Comparison of ENCODE assay signal across 9 mouse cellular contexts in genomic region chr5:140772158-140772557, GRCm38 (mm10). TPM values are rescaled to one million over a fixed set of nuclear protein-coding genes. Genes with fewer than 3 reads are reported as not detected.
DNase-seq lines count a peak whose midpoint lies in the region; ATAC-seq and TF ChIP-seq lines count a peak whose summit lies in the region.
"Had no signal": no experiment of that assay in that cellular context is flagged by ENCODE, and none has a peak within 500 bp of the region (broad histone marks: within the 10 kb centered on the region; RNA-seq: fewer than 3 reads in every experiment).

No protein-coding gene starts in this region.

- ATAC-seq in embryonic facial prominence, embryonic 13.5 days (ENCODE audit: insufficient number of reproducible peaks, insufficient read depth, low FRiP score, low TSS enrichment, low read depth): no peak
- peak; percentile 55 for ATAC-seq in inflammation-experienced regulatory T-cells, adult 6 months
- ATAC-seq in midbrain, embryonic 16.5 days: no peak

- no peaks in the 10 kb centered on the region for H3K9me3 ChIP-seq in embryonic facial prominence, embryonic 13.5 days
- no peaks in the 10 kb centered on the region for H3K9me3 ChIP-seq in midbrain, embryonic 16.5 days (replicated peaks; ENCODE audit: control insufficient read depth, low read length, poor library complexity, severe bottlenecking)

- H3K27ac ChIP-seq in liver, adult 2 months (replicated peaks; ENCODE audit: insufficient read depth, low read depth, low read length): peak overlapping the region; percentile 39; the same call in 1 of the 2 replicates
- H3K27ac ChIP-seq in embryonic facial prominence, embryonic 13.5 days: peak overlapping the region; percentile 86
- peak overlapping the region; percentile 65; the same call in 1 of the 2 replicates for H3K27ac ChIP-seq in midbrain, embryonic 16.5 days (ENCODE audit: low read length)

- WGBS in liver, adult 2 months: 73% methylated on average over 7 of the region's 7 CpGs
- 52% methylated on average over 7 of the region's 7 CpGs for WGBS in embryonic facial prominence, embryonic 13.5 days
- WGBS in midbrain, embryonic 16.5 days: 63% methylated on average over 7 of the region's 7 CpGs

- H3K4me2 ChIP-seq in embryonic facial prominence, embryonic 13.5 days: no peak overlapping the region
- no peak overlapping the region for H3K4me2 ChIP-seq in midbrain, embryonic 16.5 days (ENCODE audit: low read length)

- no peaks in the 10 kb centered on the region for H3K27me3 ChIP-seq in liver, adult 2 months (ENCODE audit: control insufficient read depth, insufficient read depth, low read length)
- no peaks in the 10 kb centered on the region for H3K27me3 ChIP-seq in embryonic facial prominence, embryonic 13.5 days
- H3K27me3 ChIP-seq in midbrain, embryonic 16.5 days (ENCODE audit: control insufficient read depth, insufficient read depth, low read depth, low read length): no peaks in the 10 kb centered on the region

- no peak overlapping the region for H3K4me3 ChIP-seq in liver, adult 2 months (ENCODE audit: insufficient read depth, low read depth, low read length)
- no peak overlapping the region for H3K4me3 ChIP-seq in embryonic facial prominence, embryonic 13.5 days
- H3K4me3 ChIP-seq in midbrain, embryonic 16.5 days (ENCODE audit: low read depth, low read length): no peak overlapping the region

- no peak for TF ChIP-seq CTCF in liver, adult 2 months (IDR thresholded peaks at IDR 0.05; ENCODE audit: low read depth, low read length)

- peaks cover 13% of the 10 kb centered on the region for H3K4me1 ChIP-seq in liver, adult 2 months (ENCODE audit: control insufficient read depth, insufficient read depth, low read length)
- peaks cover 37% of the 10 kb centered on the region for H3K4me1 ChIP-seq in embryonic facial prominence, embryonic 13.5 days
- peaks cover 26% of the 10 kb centered on the region for H3K4me1 ChIP-seq in midbrain, embryonic 16.5 days (ENCODE audit: control insufficient read depth, insufficient read depth, low read length)

- H3K79me2 ChIP-seq in liver, adult 2 months (ENCODE audit: control insufficient read depth, insufficient read depth, low read length): peaks cover 18% of the 10 kb centered on the region; the same call in 1 of the 2 replicates

- DNase-seq in liver, adult 2 months (ENCODE audit: extremely low read depth, low read depth, low spot score): no peak
- no peak for DNase-seq in liver
- no peak for DNase-seq in adrenal gland, postnatal 25 days
- no peak for DNase-seq in embryo, embryonic 10 days (ENCODE audit: low spot score)
- DNase-seq in right cerebral cortex, postnatal 36 days (ENCODE audit: low spot score in 2 of 2): no peak
- DNase-seq: right cerebral cortex, postnatal 4 days had no signal

- no peak overlapping the region for H3K9ac ChIP-seq in liver, adult 2 months (ENCODE audit: low read depth, low read length)
- 0 out of 2 replicates have a peak overlapping the region, but pooled peaks have one; percentile 53 for H3K9ac ChIP-seq in embryonic facial prominence, embryonic 13.5 days
- H3K9ac ChIP-seq in midbrain, embryonic 16.5 days (ENCODE audit: low read depth, low read length): no peak overlapping the region

- no peak for TF ChIP-seq POLR2A in liver, adult 2 months (IDR thresholded peaks at IDR 0.05; ENCODE audit: extremely low read depth, insufficient read depth, low read length)

- peaks cover 8% of the 10 kb centered on the region for H3K36me3 ChIP-seq in liver, adult 2 months (ENCODE audit: control insufficient read depth, insufficient read depth, low read length)
- peaks cover 15% of the 10 kb centered on the region for H3K36me3 ChIP-seq in embryonic facial prominence, embryonic 13.5 days
- H3K36me3 ChIP-seq in midbrain, embryonic 16.5 days (ENCODE audit: control insufficient read depth, insufficient read depth, low read length): no peaks in the 10 kb centered on the region

RNA-seq across cellular contexts. Expression of gene Amz1, which starts 48.2 kb away (rescaled TPM):
- total RNA-seq in liver, adult 2 months (2014; rRNA removed): 0.46 and 0.54 TPM in 2 replicates
- 0.15 and 0.93 TPM in 2 replicates for polyA plus RNA-seq in liver, adult 2 months (2012; rRNA removed)
- 0.63 and 0.83 TPM in 2 replicates for polyA plus RNA-seq in embryonic facial prominence, embryonic 13.5 days (2015; fragmentation: Nextera tagmentation; extraction: Ambion mirVana)
- under 1 TPM; 0.41 to 0.50 (median 0.44) TPM for polyA plus RNA-seq in inflammation-experienced regulatory T-cells, adult 6 months (2017; shearing (Covaris generic))
- 5.7 and 11.6 TPM in 2 replicates for polyA plus RNA-seq in midbrain, embryonic 16.5 days (2015; fragmentation: Nextera tagmentation; extraction: Ambion mirVana)
- total RNA-seq in adrenal gland, postnatal 25 days (2021): 0.29 and 1.0 TPM in 2 replicates

RNA-seq across cellular contexts. Expression of gene Gna12, which starts 58.1 kb away (rescaled TPM):
- 43.1 and 56.9 TPM in 2 replicates for total RNA-seq in liver, adult 2 months (2014; rRNA removed)
- 85.1 and 88.2 TPM in 2 replicates for polyA plus RNA-seq in liver, adult 2 months (2012; rRNA removed)
- polyA plus RNA-seq in embryonic facial prominence, embryonic 13.5 days (2015; fragmentation: Nextera tagmentation; extraction: Ambion mirVana): 9.3 and 14.3 TPM in 2 replicates
- 1 to 10 TPM; 2.1 to 6.0 (median 5.9) TPM for polyA plus RNA-seq in inflammation-experienced regulatory T-cells, adult 6 months (2017; shearing (Covaris generic))
- polyA plus RNA-seq in midbrain, embryonic 16.5 days (2015; fragmentation: Nextera tagmentation; extraction: Ambion mirVana): 9.3 and 11.0 TPM in 2 replicates
- 129 and 166 TPM in 2 replicates for total RNA-seq in adrenal gland, postnatal 25 days (2021)
